Mouse (Mus musculus) lung, postnatal 36 days (tissue): ENCODE results near the gene Hdac5.
"Not testable (repeated sequence)": the region's sequence is repeated elsewhere in the genome, so short reads cannot be mapped to it uniquely, and the experiment has no call there.

ENCODE experiments used
- DNase-seq: peaks from one replicate; pipeline ENCODE4 v3.0.0; 2022; ENCODE audit warnings: mixed read lengths

Gene Hdac5

DNA sequence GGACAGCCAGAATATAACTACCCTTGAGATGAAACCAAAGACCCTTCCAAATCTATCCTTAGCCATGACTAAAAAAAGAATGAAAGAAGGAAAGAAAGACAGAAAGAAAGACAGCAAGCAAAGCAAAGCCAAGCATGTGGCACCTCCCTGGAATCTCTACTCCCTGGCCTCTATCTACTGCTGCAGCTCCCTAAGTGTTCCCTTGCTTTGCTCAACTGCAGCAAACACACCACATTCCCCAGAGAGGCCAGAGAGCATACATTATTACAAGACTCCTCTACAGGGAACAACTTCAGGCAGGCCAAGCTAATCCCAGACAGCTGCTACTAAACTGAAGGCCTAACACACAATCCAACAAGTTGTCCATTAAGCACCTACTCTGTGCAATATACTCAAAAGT is 50.1 kb downstream of the Hdac5 start:
- DNase-seq, result no peak

- DNase-seq, result peak; percentile 45
These were observed 61.3 kb downstream of the Hdac5 start for GRCm38 (mm10) chr11:102168689-102169088.

- no peak for DNase-seq
These were observed 62.4 kb downstream of the Hdac5 start for GRCm38 (mm10) chr11:102167539-102167938.

GRCm38 (mm10) chr11:102165971-102166722 is 63.8 kb downstream of the Hdac5 start:
- no peak for DNase-seq

GRCm38 (mm10) chr11:102159781-102160180 is 70.2 kb downstream of the Hdac5 start:
- no peak for DNase-seq

DNA sequence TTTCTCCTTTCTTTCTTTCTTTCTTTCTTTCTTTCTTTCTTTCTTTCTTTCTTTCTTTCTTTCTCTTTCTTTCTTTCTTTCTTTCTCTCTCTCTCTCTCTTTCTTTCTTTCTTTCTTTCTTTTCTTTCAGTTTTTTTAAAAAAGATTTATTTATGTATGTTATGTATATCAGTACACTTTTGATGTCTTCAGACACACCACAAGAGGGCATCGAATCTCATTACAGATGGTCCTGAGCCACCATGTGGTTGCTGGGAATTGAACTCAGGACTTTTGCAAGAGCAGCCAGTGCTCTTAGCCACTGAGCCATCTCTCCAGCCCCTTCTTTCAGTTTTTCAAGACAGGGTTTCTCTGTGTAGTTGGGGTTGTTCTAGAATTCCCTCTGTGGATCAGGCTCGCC is 71.9 kb downstream of the Hdac5 start:
- DNase-seq, result not testable (repeated sequence)

DNA sequence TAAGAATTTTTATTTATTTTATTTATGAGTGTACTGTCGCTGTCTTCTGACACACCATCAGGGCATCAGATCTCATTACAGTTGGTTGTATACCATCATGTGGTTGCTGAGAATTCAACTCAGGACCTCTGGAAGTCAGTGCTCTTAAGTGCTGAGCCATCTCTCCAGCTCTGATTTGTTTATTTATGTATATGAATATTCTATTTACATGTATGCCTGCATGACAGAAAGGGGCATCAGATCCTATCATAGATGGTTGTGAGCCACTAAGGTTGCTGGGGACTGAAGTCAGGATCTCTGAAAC is 73.2 kb downstream of the Hdac5 start:
- no peak for DNase-seq

- peak; percentile 96 for DNase-seq
These were observed 73.8 kb downstream of the Hdac5 start, which contains the start of gene Tmem101 for GRCm38 (mm10) chr11:102156039-102156785. Gene Tmem101 (minus strand): TSS chr11:102156404.

DNA sequence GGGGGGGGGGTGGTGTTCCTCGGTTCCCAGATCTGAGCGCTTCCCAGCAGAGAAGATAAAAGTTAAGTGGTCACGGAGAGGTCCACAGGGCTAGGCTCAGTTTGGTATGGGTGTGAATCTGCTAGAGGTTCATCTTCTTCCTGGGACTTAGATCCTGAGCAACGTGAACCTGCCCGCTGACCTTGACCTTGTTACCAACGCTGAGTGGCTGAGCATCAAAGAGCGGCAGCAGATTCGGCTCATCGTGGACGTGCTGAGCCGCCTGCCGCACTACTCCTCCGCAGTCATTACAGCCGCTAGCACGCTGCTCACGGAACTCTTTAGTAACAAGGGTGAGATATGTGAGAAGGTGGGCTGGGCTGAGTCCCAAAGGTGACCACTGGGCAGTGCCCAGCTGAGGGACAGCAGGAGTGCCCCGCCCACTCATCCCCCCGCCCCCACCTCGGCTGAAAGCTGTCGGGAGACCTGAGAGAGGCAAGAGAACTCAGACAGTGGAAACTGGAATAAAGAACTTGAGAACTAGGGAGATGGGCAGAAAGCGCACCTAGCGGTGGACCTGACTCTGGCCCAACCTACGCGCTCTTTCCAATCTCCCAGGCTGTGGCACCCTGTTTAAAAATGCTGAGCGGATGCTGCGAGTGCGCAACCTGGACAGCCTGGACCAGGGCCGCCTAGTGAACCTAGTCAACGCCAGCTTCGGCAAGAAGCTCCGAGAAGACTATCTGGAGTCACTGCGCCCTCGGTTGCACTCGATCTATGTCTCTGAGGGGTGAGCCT is 82.6 kb downstream of the Hdac5 start:
- no peak for DNase-seq

- DNase-seq, result no peak
These were observed 83.4 kb downstream of the Hdac5 start for GRCm38 (mm10) chr11:102146531-102146930.

- DNase-seq, result no peak
These were observed 84.0 kb downstream of the Hdac5 start for GRCm38 (mm10) chr11:102146005-102146404.

- DNase-seq, result no peak
These were observed 84.4 kb downstream of the Hdac5 start, which contains the start of gene Nags for GRCm38 (mm10) chr11:102145471-102146001. Gene Nags (plus strand): TSS chr11:102145513.

DNA sequence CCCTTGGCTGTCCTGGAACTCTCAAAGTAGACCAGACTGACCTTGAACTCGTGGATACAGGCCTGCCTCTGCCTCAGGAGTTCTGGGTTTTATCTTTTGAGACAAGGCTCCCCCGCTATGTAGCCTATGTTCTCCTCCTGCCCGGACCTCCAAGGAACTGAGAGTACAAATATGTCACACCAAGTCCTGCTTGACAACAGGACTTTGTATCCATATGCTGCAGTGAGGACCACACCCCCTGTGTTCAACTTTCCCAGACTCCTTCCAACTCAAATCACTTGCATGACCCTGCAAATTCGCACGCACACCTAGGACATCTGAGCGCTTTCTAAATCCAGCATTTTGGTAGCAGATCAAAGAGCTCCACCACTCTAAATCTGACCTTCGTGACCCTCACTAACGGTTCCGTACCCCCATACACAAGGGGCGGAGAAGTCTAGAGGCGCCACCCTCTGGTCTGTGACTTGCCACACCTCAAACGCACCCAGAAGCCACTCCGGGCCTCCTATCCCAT is 85.0 kb downstream of the Hdac5 start:
- DNase-seq, result no peak
